Mouse (Mus musculus) small intestine, adult 2 months (tissue): Measurements from ENCODE around the gene Hlcs.

Experiments
- CTCF ChIP-seq: fragments of 200-500 bp; IDR thresholded peaks from 2 replicates; pipeline ENCODE4 v1.5.1; 2012; ENCODE audit warnings: low read depth, mild to moderate bottlenecking, control low read depth, inconsistent platforms, low read length, moderate library complexity, mixed read lengths; ENCODE audit not compliant: insufficient replicate concordance, insufficient read length; ENCODE audit errors: extremely low read depth
- POLR2A ChIP-seq: fragments of 200-500 bp; IDR thresholded peaks from 2 replicates; pipeline ENCODE4 v1.6.1; 2012; ENCODE audit warnings: low read depth, mild to moderate bottlenecking, control low read depth, inconsistent platforms, low read length, moderate library complexity

- TF ChIP-seq CTCF (no peak), POLR2A (no peak)
Measured at GRCm38 (mm10) chr16:94262501-94262900, 50.9 kb downstream of the Hlcs start.
